Mouse (Mus musculus): ENCODE measurements around the gene Col5a3.

GRCm38 (mm10) chr9:20757087-20757955 is 57.5 kb downstream of the Col5a3 start:
- TF ChIP-seq CTCF (IDR thresholded peaks at IDR 0.05; ENCODE audit: extremely low read depth, insufficient read depth, low read length) (peak; percentile 44), POLR2A (IDR thresholded peaks at IDR 0.05; ENCODE audit: extremely low read depth, insufficient read depth, low read length) (no peak)
